Mouse (Mus musculus) spleen, adult 12 weeks (tissue): ENCODE measurements around the gene Atp5h.
"Not testable (repeated sequence)": the region's sequence is repeated elsewhere in the genome, so short reads cannot be mapped to it uniquely, and the experiment has no call there.

Experiments used
- DNase-seq: peaks from one replicate; pipeline ENCODE4 v3.0.0; 2022; ENCODE audit warnings: low spot score

The Atp5h gene

DNA sequence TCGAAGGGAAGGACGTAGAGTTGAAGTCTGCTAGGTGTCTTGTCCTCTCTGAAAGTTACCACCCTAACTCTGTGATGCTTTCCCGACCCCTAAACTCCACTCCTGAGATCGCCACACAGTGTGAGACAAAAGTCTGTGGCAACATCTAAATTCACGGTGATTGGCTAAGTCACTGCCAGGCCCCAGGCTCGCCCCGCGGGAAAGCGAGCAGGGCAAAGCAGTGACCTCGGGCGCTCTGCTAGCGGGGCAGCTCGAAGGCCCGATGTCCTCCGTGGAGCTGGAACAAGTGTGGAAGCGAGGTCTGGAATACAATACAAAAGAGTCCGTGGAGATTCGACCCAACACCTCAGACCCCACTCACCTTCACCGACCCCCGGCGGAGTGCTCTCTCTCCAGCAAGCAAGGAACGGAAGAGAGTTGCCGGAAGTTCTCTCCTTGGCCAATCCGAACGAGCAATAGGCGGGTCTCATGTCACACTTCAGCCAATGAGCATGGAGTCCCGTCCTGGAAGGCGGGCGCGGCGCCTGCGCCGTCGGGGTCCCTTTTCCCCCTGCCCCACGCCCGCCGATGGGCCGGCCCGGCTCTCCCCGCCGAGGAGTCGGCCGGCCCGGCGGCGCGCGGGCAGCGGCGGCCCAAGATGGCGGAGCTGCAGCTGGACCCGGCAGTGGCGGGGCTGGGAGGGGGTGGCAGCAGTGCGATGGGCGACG lies at the start of gene Atp5h, which contains the start of gene Kctd2:
Gene Atp5h (minus strand): TSS at position 432 of the 707 bp plus-strand sequence.
Gene Kctd2 (plus strand): TSS at position 598 of the 707 bp plus-strand sequence.
- peak; percentile 92 for DNase-seq

DNA sequence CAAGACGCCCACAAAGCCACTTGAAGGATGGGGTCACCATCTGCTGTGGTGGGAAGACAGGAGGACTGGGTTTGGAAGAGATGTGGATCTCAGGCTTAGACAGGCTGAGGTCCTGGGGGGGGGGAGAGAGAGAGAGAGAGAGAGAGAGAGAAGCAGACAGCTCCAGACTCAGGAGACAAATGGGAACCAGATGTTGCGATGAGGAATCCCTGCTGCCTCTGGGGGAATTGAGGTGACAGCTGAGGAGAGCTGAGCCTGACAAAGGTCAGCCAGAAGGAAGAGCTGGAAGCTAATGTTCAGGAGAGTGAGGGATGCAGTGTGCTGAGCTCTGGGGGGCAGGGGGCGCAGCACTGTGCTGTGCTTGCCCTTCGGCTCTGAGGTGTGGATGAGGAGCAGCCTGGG lies 47.5 kb upstream of the Atp5h start:
- no peak for DNase-seq

DNA sequence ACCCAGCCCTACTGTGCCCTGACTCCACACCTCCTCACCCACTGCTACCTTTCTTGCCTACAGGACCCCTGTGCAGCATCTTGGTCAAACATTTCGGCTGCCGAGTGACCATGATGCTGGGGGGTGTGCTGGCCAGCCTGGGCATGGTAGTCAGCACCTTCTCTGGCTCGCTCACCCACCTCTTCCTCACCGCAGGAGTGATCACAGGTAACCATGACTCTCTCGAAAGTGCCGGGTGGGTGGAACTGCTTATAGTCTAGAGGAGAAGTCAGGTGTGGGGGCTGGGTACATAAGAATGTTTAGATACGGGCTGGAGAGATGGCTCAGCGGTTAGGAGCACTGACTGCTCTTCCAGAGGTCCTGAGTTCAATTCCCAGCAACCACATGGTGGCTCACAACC lies 45.1 kb upstream of the Atp5h start:
- no peak for DNase-seq

DNA sequence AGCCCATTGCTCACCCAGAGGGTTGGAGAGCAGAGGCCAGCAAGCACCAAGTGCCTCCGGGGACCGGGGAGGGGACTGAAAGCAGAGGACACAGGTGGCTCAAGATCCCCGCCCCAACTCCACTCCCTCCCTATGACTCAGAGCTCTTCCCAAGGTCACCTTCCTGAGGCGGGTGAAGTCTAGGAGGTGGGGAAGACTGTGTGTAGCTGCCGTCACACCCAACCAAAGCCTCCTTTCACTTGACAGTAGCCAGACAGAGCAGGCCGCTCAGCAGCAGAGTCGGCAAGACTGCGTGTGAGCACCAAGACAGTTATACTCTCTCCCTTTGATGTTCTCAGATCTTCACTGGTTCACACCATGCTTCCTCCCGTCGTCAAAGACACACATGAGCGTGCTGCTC lies 43.6 kb upstream of the Atp5h start:
- no peak for DNase-seq

DNA sequence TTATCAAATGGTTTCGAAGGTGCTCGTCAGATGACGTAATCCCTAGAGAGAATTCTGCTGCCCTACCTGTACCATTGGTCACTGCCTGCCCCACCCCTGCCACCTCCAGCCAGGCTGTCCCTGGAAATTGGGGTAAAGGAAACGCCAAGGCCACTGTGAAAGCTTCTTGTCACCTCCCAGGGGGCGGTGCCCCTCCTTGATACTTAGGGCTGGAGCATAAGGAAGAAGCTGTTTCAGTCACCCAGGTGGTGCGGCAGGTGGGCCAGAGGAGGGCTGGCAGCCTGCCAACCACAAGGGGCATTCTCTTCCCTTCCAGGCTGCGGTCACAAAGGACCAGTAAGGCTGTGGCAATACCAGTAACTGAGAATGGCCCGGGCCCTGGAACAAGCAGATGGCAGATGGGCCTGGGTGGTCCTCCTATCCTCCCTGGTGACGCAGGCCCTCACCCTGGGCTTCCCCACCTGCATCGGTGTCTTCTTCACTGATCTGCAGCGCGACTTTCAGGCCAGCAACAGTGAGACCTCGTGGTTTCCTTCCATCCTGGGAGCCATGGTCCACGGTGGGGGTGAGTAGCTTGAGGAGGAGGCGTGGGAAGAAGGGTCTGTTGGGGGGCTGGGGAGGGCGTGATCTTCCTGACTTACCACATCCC lies 42.6 kb upstream of the Atp5h start, which contains the start of gene Slc16a5:
Gene Slc16a5 (plus strand): TSS at position 232 of the 649 bp plus-strand sequence.
- DNase-seq: no peak

DNA sequence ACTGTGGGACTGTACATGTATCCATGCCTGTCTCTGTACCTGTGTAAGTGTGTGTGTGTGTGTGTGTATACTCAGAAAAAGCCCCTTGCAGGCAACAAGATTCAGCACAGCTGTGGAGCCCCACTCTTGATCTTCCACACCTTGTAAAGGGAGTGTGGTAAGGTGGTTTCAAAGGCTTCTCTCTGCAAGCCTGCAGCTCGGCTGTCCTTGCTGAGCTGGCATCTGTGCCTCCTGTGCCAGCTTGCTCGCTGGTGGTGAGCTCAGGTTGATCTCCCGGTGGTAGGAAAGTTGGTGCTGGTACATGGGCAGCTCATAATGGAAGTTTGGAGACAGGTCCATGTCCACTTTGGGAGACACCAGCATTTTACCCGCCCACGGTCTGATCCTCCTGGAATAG lies 42.1 kb upstream of the Atp5h start:
- DNase-seq: no peak

DNA sequence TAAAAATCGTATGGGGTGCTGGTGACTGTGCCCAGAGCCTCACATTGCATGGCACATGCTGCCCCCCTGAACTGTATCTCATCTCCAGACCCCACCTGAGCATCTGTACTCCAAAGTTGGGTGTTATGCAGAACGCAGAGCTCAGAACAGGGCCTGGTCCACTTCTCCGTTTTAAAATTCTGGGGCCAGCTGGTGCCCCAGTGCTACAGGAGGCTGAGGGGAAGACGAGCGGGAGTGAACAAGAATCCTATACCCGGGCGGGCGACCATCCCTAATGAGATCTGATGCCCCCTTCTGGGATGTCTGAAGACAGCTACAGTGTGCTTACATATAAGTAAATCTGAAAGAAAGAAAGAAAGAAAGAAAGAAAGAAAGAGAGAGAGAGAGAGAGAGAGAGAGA lies 41.2 kb upstream of the Atp5h start:
- no peak for DNase-seq

DNA sequence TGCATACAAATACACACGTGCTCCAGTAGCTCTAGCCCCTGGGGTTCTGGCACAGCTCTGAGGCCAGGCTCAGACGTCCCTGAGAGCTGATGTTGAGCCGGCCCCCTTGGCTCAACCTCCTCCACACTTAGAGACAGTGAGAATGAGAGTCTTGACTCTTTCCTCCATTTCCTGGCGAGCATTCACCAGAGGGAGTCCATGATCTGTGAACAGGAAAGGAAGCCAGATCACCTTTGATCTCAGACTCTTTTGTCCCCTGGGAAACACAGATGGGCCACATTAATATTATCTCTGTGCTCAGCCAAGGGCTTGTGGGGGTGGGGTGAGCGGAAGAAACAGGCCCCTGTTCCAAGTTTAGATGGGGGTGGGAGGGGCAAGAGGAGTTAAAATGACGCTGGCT lies 37.6 kb upstream of the Atp5h start:
- DNase-seq: no peak

DNA sequence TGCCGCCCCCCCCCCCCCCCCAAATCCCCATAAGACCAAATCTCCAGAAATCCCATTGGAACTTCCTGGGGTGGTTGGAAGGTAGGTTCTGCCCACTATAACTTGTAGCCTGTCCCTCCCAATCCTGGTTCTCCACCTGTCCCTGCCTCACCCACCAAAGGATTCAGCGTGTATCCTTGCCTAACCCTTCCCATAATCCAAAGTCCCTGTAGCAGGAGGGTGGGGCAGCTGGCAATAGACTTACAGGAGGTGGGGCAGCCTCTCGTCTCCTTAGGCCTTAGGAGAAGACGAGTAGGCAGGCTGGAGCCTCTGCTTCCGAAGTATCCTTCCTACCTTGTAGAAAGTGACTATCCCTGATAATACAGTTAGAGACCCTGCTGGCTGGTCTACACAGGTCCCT lies 36.4 kb upstream of the Atp5h start:
- no peak for DNase-seq

DNA sequence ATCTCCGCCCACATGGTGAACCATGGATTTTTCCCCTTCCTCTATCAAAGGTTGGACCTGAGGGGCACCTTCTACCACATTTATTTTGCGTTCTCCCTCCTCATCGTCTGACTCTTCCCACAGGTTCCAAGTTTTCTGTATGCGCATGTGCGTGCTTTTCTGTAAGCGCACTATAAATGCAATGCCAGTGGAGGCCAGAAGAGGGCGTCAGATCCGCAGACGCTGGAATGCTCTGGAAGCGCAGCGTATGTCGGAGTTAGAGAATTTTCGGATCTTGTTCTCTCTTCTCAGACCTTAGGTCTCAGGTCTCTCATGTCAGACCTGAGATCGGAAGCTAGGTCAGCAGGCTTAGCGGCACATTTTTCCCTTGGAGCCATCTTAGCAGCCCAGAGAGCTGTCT lies 35.9 kb upstream of the Atp5h start:
- no peak for DNase-seq

DNA sequence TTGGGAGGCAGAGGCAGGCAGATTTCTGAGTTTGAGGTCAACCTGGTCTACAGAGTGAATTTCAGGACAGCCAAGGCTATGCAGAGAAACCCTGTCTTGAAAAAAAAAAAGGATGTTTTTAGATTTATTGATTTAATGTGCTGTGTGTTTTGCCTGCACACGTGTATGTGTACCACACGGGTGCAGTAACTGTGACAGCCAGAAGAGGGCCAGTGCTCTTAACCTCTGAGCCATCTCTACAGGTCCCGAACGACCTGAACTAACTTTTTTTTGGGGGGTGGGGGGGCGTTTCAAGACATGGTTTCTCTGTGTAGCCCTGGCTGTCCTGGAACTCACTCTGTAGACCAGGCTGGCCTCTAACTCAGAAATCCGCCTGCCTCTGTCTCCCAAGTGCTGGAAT lies 35.1 kb upstream of the Atp5h start:
- not testable (repeated sequence) for DNase-seq

DNA sequence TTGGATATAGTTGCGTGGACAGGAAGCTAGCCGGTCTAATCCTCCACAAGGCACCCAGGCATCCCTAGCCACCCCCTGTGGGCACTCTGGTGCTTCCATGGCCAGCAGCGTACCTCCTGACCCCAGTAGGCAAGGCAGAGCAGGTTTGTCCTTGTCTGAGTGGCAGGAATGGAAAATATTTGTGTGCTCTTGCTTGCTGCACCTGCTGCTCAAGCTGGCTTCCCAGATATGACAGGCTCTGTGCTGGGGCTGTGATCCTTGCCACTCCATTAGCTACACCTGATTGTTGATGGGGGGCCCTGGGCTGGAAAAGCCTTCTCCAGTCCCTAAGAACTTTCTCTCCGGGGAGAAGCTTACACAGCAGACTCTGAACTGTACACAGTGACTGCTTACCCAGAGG lies 33.5 kb upstream of the Atp5h start:
- no peak for DNase-seq

DNA sequence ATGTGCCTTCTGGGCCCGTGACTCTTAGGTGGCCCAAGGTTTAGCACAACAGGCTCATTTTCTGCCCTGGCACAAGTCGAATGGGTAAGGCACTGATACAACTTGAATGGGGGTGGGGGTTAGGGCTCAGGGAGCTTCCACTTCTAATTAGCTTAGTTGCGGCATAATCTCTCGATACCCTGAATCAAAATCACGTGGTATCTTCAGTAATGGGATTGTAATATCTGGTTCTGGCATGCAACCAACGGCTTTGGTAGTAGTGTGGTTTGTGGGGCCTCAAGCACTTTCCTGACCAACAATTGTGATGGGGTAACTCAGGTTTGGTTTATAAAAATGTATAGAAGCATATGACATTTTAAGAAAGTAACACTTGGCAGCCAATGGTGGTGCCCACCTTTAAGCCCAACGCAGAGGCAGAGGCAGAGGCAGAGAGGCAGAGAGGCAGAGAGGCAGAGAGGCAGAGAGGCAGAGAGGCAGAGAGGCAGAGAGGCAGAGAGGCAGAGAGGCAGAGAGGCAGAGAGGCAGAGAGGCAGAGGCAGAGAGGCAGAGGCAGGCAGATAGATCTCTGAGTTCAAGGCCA lies 32.6 kb upstream of the Atp5h start:
- DNase-seq: no peak

DNA sequence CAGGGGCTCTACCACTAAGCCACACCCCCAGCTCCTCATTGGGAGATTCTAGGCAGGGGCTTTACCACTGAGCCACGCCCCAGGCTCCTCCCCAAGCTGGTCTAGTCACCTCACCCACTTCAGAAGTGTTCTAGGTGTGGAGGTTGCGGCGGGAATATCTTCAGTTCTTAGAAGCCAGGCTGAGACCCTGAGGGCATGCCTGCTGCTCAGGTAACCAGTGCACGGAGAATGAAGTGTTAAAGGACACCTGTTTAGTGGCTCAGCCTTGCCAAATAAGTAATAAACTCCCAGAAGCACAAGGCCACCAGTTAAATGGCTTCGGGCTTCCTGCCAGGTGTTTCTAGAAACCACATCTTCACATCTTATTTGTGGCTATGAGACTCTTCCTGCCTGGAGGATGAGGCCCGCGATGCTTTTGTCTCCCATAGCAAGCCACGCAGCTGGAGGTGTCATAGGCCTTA lies 32.0 kb upstream of the Atp5h start:
- DNase-seq: no peak

DNA sequence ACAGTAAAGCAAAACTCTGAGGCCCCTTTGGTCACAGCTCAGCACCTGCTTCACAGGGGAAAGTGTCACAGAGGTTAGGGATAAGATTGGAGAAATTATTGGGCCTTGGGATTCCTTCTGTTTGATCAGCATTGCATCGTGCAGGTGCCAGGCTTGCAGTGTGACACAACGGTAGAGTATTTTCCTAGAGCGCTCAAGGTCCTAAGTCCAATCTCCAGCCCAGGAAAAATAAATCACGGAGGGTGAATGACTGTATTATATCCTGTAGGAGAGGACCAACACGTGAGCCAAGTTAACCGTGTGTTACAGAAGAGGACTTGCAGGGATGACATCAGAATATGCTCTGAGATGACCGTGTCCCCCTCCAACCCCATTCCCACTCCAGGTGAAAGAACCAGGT lies 30.4 kb upstream of the Atp5h start:
- DNase-seq: no peak

DNA sequence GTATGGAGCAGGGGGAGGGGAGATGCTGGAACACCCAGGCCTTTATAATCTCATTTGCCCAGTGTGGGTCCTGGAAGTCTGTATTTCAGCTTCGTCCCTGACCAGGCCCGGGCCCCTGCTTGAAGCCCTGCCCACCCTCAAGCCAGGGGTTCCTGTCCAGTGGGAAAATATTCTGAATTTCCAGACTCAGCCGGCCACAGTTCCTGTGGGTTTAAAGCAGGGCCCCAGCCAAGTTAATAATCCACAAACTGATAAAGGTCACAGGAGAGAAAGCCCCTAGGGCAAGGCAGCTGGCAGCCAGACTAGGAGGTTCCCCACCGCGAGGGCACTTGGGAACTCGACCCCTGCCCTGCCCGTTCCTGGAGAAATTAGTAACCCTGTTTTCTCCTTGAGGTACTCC lies 29.2 kb upstream of the Atp5h start:
- no peak for DNase-seq

DNA sequence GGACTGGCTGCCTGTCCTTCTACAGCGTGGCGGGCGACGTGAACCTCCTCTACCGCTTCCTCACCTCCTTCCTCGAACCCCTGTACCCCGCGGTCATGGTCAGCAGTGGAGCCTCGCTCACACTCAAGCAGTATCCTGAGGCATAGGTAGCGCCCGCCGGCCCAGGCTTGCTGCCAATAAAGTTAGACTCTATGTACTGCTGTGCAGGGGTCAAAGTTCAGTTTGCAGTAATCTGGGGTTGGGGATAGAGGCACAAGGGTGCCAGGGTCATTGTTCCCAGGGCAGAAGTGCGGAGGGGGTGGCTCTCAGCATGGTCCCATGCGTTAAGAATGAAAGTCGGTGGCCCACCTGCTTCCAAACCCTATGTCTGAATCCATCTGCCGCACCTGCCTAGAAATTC lies 28.3 kb upstream of the Atp5h start:
- DNase-seq: no peak

DNA sequence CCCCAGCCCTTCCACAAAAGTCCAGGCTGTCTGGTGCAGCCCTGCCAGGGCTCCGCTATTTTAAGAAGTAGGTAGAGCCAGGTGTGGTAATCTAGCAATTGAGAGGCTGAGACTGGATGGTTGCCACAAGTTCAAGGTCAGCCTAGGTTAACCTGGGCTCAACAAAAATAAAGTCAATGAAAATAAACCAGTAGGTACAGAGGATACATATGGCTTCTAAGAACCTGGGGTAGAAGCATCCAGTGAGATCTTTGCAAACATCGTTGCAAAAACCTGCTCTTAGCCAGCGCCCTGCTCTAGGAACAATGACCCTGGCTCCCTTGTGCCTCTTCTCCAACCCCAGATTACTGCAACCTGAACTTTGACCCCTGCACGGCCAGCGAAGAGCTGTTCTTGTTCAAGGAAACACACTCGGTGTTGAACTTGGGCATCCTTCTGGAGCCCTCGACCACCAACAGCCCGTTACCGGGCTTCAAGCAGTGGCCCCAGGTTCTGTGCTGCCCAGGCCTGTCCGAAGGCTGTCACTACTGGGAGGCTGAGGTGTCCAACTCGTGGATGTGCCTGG lies 27.6 kb upstream of the Atp5h start:
- no peak for DNase-seq

DNA sequence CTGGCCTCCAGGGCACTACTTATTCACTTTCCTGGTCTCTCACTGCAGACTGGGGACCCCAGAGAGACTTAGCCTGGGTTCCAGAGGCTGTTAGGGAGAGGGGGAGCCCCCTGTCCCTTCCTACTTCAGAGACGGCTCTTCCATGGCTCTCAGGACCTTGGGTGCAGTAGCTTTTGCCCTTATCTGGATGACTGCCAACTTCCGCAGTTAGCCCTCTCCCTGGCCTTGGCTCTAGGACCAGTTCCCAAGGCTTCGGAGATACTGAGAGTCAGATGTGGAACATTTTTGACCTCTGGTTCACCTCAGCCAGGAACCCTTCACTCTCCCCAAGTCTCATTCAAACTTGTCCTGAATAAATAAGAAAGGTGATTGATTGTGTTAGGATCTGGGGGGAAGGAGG lies 27.1 kb upstream of the Atp5h start:
- no peak for DNase-seq

DNA sequence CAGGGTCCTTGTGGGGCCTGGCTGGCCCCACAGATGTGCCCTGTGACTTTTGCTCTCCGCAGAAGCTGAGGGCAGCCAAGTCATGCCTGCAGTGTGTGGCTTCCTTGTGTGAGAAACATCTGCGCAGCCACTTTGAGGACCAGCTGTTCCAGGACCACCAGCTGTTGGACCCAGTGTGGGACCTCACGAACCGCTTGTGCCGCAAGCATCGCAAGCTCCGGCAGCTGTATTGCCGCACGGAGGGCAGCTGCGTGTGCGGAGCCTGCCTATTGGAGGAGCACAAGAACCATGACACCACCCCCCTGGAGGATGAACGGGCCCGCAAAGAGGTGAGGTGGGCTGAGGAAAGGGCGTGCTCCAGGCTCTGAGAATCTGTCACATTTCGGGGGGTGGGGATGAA lies 21.7 kb upstream of the Atp5h start:
- no peak for DNase-seq

DNA sequence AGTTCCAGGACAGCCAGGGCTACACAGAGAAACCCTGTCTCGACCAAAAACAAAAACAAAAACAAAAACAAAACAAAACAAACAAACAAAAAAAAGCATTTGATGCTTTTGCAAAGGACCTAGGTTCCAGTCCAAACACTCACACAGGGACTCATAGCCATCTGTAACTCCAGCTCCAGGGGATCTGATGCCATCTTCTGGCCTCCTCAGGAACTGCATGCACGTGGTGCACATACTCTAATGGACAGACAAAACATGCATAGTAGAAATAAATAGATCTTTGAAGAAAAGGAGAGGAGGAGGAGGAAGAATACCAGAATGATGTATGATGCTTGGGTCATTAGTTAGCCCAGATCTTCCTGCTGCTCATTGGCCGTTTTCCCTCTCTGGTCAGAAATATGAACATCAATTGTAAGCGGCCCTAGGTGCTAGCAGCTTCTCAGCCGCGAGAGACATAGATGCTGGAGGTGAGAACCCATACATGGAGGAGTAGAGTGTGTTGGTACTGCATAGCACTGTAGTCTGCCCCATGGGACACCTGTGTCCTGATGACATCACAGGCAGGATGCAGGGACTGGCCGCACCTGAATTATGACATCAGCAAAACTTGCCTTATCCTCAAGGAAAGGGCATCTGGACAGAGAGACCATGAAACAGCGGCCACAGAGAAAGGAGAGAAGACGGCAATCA lies 20.3 kb upstream of the Atp5h start, which contains the start of gene Trim80:
Gene Trim80 (plus strand): TSS at position 640 of the 690 bp plus-strand sequence.
- DNase-seq: no peak

DNA sequence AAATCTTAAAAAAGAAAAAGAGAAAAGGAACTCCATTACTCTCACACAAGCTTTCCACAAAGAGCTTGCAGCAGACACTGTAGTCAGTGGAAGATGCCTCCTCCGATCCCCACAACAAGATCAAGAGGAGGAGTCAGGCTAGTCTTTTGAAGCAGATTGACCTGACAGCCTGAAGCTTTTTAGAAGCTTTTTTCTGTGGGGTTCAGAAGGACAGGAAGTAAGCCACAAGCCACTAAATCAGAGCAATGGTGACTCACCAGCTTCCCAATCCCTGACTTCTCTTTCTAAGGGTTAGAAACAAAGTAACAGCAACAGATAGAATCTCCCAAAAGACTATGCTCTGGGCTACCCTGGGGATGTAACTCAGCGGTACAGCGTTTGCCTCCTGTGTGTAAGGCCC lies 19.6 kb upstream of the Atp5h start:
- DNase-seq: no peak
